Mouse (Mus musculus): Measurements from ENCODE around the gene Tm9sf3.

- TF ChIP-seq CTCF (IDR thresholded peaks at IDR 0.05; ENCODE audit: low read depth) (no peak), EP300 (IDR thresholded peaks at IDR 0.05; ENCODE audit: low read depth) (no peak)
Measured at GRCm38 (mm10) chr19:41208326-41208725, 55.5 kb downstream of the Tm9sf3 start.
